Mouse (Mus musculus): ENCODE measurements around the gene AI464131. TPM values are rescaled to one million over a fixed set of nuclear protein-coding genes. Genes with fewer than 3 reads are reported as not detected.

AI464131 gene
- 100 to 1,000 TPM in 1 of 4 experiments, 10 to 100 TPM in 3; 65.9 to 101 (median 86.2) TPM for total RNA-seq (2022)

- peak; percentile 99 for DNase-seq (ENCODE audit: low spot score in 2 of 2)
Measured at GRCm38 (mm10) chr4:41502986-41503412, at the start of gene AI464131. AI464131 (minus strand) TSS chr4:41503076.

GRCm38 (mm10) chr4:41552529-41552928, 49.7 kb upstream of the AI464131 start:
- DNase-seq (ENCODE audit: low spot score in 2 of 2): peak; percentile 76 to 80

GRCm38 (mm10) chr4:41547086-41547485, 44.2 kb upstream of the AI464131 start:
- DNase-seq (ENCODE audit: low spot score in 2 of 2): no peak

GRCm38 (mm10) chr4:41545985-41546384, 43.1 kb upstream of the AI464131 start:
- DNase-seq (ENCODE audit: low spot score in 2 of 2): no peak

- DNase-seq (ENCODE audit: low spot score in 2 of 2): no peak
Measured at GRCm38 (mm10) chr4:41542136-41542535, 39.3 kb upstream of the AI464131 start.

GRCm38 (mm10) chr4:41534866-41535265, 32.0 kb upstream of the AI464131 start:
- no peak for DNase-seq (ENCODE audit: low spot score in 2 of 2)

- no peak for DNase-seq (ENCODE audit: low spot score in 2 of 2)
Measured at GRCm38 (mm10) chr4:41532420-41532819, 29.5 kb upstream of the AI464131 start.

GRCm38 (mm10) chr4:41527996-41528395, 25.1 kb upstream of the AI464131 start:
- peak; percentile 58 to 75 for DNase-seq (ENCODE audit: low spot score in 2 of 2)

- DNase-seq (ENCODE audit: low spot score in 2 of 2): no peak
Measured at GRCm38 (mm10) chr4:41527076-41527475, 24.2 kb upstream of the AI464131 start.

- no peak for DNase-seq (ENCODE audit: low spot score in 2 of 2)
Measured at GRCm38 (mm10) chr4:41526553-41526952, 23.7 kb upstream of the AI464131 start.

- DNase-seq (ENCODE audit: low spot score in 2 of 2): no peak
Measured at GRCm38 (mm10) chr4:41524829-41525228, 22.0 kb upstream of the AI464131 start.

GRCm38 (mm10) chr4:41523839-41524238, 21.0 kb upstream of the AI464131 start:
- DNase-seq (ENCODE audit: low spot score in 2 of 2): no peak

- DNase-seq (ENCODE audit: low spot score in 2 of 2): no peak
Measured at GRCm38 (mm10) chr4:41522788-41523187, 19.9 kb upstream of the AI464131 start.

GRCm38 (mm10) chr4:41522136-41522535, 19.3 kb upstream of the AI464131 start:
- DNase-seq (ENCODE audit: low spot score in 2 of 2): no peak

- DNase-seq (ENCODE audit: low spot score in 2 of 2): no peak
Measured at GRCm38 (mm10) chr4:41520641-41521040, 17.8 kb upstream of the AI464131 start.

- DNase-seq (ENCODE audit: low spot score in 2 of 2): no peak
Measured at GRCm38 (mm10) chr4:41519195-41519594, 16.3 kb upstream of the AI464131 start.

- no peak for DNase-seq (ENCODE audit: low spot score in 2 of 2)
Measured at GRCm38 (mm10) chr4:41518349-41518748, 15.5 kb upstream of the AI464131 start.

- no peak for DNase-seq (ENCODE audit: low spot score in 2 of 2)
Measured at GRCm38 (mm10) chr4:41517233-41517632, 14.4 kb upstream of the AI464131 start, which contains the start of gene 1110017D15Rik. 1110017D15Rik (minus strand) TSS chr4:41517333.

- no peak for DNase-seq (ENCODE audit: low spot score in 2 of 2)
Measured at GRCm38 (mm10) chr4:41513714-41514113, 10.8 kb upstream of the AI464131 start.

- DNase-seq (ENCODE audit: low spot score in 2 of 2): no peak
Measured at GRCm38 (mm10) chr4:41513309-41513708, 10.4 kb upstream of the AI464131 start.

GRCm38 (mm10) chr4:41507998-41508397, 5.1 kb upstream of the AI464131 start:
- DNase-seq (ENCODE audit: low spot score in 2 of 2): no peak

- DNase-seq (ENCODE audit: low spot score in 2 of 2): no peak
Measured at GRCm38 (mm10) chr4:41507326-41507924, 4.5 kb upstream of the AI464131 start.

GRCm38 (mm10) chr4:41506906-41507305, 4.0 kb upstream of the AI464131 start:
- DNase-seq (ENCODE audit: low spot score in 2 of 2): peak; percentile 81 to 85

Data from gastrocnemius, adult 8-10 months (tissue).